Mouse (Mus musculus) testis, adult 2 months (tissue): ENCODE results near the gene Trpm8.

Experiments used
- CTCF ChIP-seq: fragments of 200-500 bp; IDR thresholded peaks from 2 replicates; pipeline ENCODE4 v1.5.1; 2012; ENCODE audit warnings: low read depth, mild to moderate bottlenecking, inconsistent platforms, low read length, moderate library complexity; ENCODE audit not compliant: control insufficient read depth, insufficient read depth, insufficient replicate concordance
- POLR2A ChIP-seq: fragments of 200-500 bp; IDR thresholded peaks from 2 replicates; pipeline ENCODE4 v1.6.1; 2012; ENCODE audit warnings: low read depth, mild to moderate bottlenecking, inconsistent platforms, low read length, moderate library complexity; ENCODE audit not compliant: control insufficient read depth

DNA sequence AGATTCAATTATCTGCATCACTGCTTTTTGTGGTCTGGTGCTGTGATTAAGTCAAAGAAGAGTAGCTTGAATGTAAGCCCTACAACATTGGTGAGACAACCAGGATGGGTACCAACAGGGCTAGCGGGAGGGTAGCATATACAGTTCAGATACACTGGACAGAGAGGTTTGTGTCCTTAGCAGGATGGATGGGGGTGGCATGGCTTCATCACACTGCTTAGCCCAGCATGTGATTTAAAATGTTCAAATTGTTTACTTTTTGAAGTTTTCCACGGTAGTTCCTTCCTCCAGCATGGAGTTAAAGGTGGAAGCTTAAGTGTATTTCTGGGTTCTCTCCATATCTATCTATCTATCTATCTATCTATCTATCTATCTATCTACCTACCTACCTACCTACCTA is 11.7 kb downstream of the Trpm8 start:
- TF ChIP-seq CTCF (no peak), POLR2A (no peak)
